Mouse (Mus musculus): Measurements from ENCODE around the gene Anapc7.

DNA sequence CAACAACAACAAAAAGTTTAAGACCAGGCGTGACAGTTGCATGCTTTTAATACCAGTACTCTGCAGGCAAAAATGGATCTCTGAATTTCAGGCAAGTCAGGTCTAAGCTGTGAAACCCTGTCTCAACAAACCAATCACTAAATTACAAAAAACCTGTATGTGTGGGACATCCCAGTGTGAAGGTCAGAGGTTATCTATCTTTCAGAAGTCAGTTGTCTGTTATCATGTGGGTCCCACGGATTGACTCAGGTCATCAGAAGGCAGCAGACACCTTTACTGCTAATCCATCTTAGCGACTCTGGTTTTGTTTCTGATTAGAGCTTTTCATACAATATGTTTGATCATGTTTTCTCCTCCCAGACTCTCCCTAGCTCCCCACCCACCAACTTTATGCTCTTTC lies 54.6 kb downstream of the Anapc7 start:
- TF ChIP-seq CTCF (IDR thresholded peaks at IDR 0.05), result no peak
- TF ChIP-seq EP300 (IDR thresholded peaks at IDR 0.05), result no peak
